Comparison of ENCODE assay signal across 22 mouse cellular contexts in the genomic region with DNA sequence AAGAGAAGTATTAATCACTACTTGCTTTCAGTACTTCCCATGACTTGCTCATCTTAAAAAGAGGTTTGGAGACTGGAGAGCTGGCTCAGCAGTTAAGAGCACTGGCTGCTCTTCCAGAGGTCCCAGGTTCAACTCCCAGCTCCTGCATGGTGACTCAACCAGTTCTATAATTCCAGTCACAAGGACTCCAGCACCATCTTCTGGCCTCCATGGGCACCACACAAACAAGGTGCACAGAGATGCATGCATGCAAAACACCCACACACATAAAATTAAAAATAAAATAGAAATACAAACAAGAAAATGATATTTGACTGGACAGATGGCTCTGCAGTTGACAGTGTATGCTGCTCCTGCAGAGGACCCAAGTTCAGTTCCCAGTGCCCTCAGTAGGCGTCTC. TPM values are rescaled to one million over a fixed set of nuclear protein-coding genes. Genes with fewer than 3 reads are reported as not detected.
DNase-seq lines count a peak whose midpoint lies in the region; TF ChIP-seq lines count a peak whose summit lies in the region.
"Had no signal": no experiment of that assay in that cellular context is flagged by ENCODE, and none has a peak within 500 bp of the region (broad histone marks: within the 10 kb centered on the region; RNA-seq: fewer than 3 reads in every experiment).

No protein-coding gene starts in this region.

- 0 out of 2 replicates have a peak, but pooled peaks cover 2% of the 10 kb centered on the region for H3K36me3 ChIP-seq in liver, adult 2 months (ENCODE audit: control insufficient read depth, insufficient read depth, low read length)

- no peak overlapping the region for H3K9ac ChIP-seq in liver, adult 2 months (ENCODE audit: low read depth, low read length)
- H3K9ac ChIP-seq: forebrain, embryonic 13.5 days; liver, embryonic 15.5 days; midbrain, embryonic 15.5 days; neural tube, embryonic 12.5 days had no signal

- intact Hi-C loops in gastrocnemius, adult 2 months (cut with DNase I), result loop anchor here (5.0 kb wide), 1 partner anchor 422 kb away; no protein-coding TSS in a partner anchor

- peaks cover 21% of the 10 kb centered on the region for H3K4me1 ChIP-seq in liver, adult 2 months (ENCODE audit: control insufficient read depth, insufficient read depth, low read length)
- peaks cover 4% of the 10 kb centered on the region for H3K4me1 ChIP-seq in bone marrow, adult 2 months (ENCODE audit: control insufficient read depth, insufficient read depth, low read length)

- no peaks in the 10 kb centered on the region for H3K27me3 ChIP-seq in liver, adult 2 months (ENCODE audit: control insufficient read depth, insufficient read depth, low read length)
- H3K27me3 ChIP-seq: forebrain, embryonic 13.5 days; liver, embryonic 15.5 days; midbrain, embryonic 15.5 days; neural tube, embryonic 12.5 days had no signal

- WGBS in liver, adult 2 months, result 100% methylated on average over 1 of the region's 1 CpGs
- 22% methylated on average over 1 of the region's 1 CpGs for WGBS in bone marrow, adult 2 months

- peak; percentile 28 for TF ChIP-seq CTCF in gastrocnemius, adult 2 months (IDR thresholded peaks at IDR 0.05)
- peak; percentile 4; the same call in 1 of the 2 replicates for TF ChIP-seq CTCF in liver, adult 2 months (IDR thresholded peaks at IDR 0.05; ENCODE audit: low read depth, low read length)
- TF ChIP-seq CTCF in bone marrow, adult 2 months (IDR thresholded peaks at IDR 0.05; ENCODE audit: control insufficient read depth, insufficient read depth, low read length), result 0 out of 2 replicates have a peak, but pooled peaks have one; percentile 26

- no peak for DNase-seq in gastrocnemius, adult 2 months
- no peak for DNase-seq in gastrocnemius, adult 18-20 months (ENCODE audit: low spot score)
- DNase-seq in liver, adult 2 months (ENCODE audit: extremely low read depth, low read depth, low spot score), result no peak
- DNase-seq in liver (no peak), 416B (ENCODE audit: low read depth) (peak; percentile 59)
- no peak for DNase-seq in urinary bladder, postnatal 25 days (ENCODE audit: low spot score)
- no peak for DNase-seq in right cerebral cortex, postnatal 14 days
- DNase-seq: cerebellum, adult 8-10 months; right cerebral cortex, postnatal 4 days; thymus, adult 18-20 months had no signal

- no peak overlapping the region for H3K4me3 ChIP-seq in gastrocnemius, adult 2 months
- no peak overlapping the region for H3K4me3 ChIP-seq in liver, adult 2 months (ENCODE audit: insufficient read depth, low read depth, low read length)
- no peak overlapping the region for H3K4me3 ChIP-seq in bone marrow, adult 2 months (replicated peaks; ENCODE audit: control insufficient read depth, low read depth, low read length)
- H3K4me3 ChIP-seq: forebrain, embryonic 13.5 days; liver, embryonic 15.5 days; midbrain, embryonic 15.5 days; neural tube, embryonic 12.5 days had no signal

- H3K27ac ChIP-seq in gastrocnemius, adult 2 months, result no peak overlapping the region
- H3K27ac ChIP-seq in liver, adult 2 months (replicated peaks; ENCODE audit: insufficient read depth, low read depth, low read length), result no peak overlapping the region
- H3K27ac ChIP-seq in bone marrow, adult 2 months (ENCODE audit: control insufficient read depth, insufficient read depth, low read depth, low read length, poor library complexity), result no peak overlapping the region
- H3K27ac ChIP-seq: forebrain, embryonic 13.5 days; liver, embryonic 15.5 days; midbrain, embryonic 15.5 days; neural tube, embryonic 12.5 days had no signal

- TF ChIP-seq POLR2A in liver, adult 2 months (IDR thresholded peaks at IDR 0.05; ENCODE audit: extremely low read depth, insufficient read depth, low read length), result no peak
- no peak for TF ChIP-seq POLR2A in bone marrow, adult 2 months (IDR thresholded peaks at IDR 0.05; ENCODE audit: borderline replicate concordance, control insufficient read depth, low read depth, low read length)

- no peaks in the 10 kb centered on the region for H3K79me2 ChIP-seq in liver, adult 2 months (ENCODE audit: control insufficient read depth, insufficient read depth, low read length)

RNA-seq across cellular contexts. Expression of gene Gja10, which starts 28.0 kb away (rescaled TPM):
- not detected for total RNA-seq in gastrocnemius, adult 2 months (2021)
- not detected for total RNA-seq in gastrocnemius, adult 18-20 months (2021)
- total RNA-seq in liver, adult 2 months (2014; rRNA removed), result 0.18 TPM in 1 of 2 replicates, not detected in the other
- polyA plus RNA-seq in liver, adult 2 months (2012; rRNA removed), result 0.07 and 0.16 TPM in 2 replicates
- polyA plus RNA-seq in bone marrow, adult 2 months (2011; ENCODE audit: insufficient read depth, insufficient read length, low replicate concordance, missing spikeins), result not detected in 2 replicates
- total RNA-seq: gastrocnemius, adult 8-10 months; heart, adult 8-10 months; heart, postnatal 36 days; layer of hippocampus, postnatal 10 days; left cerebral cortex, postnatal 25 days; megakaryocyte, adult 5-6 weeks had no signal
- polyA plus RNA-seq: forebrain, embryonic 13.5 days; inflammation-experienced regulatory T-cells, adult 6 months; midbrain, embryonic 15.5 days had no signal

RNA-seq across cellular contexts. Expression of gene Casp8ap2, which starts 40.6 kb away (rescaled TPM):
- 1 to 10 TPM; 4.3 to 5.0 TPM for total RNA-seq in gastrocnemius, adult 2 months (2021)
- 1 to 10 TPM; 4.2 to 4.7 TPM for total RNA-seq in gastrocnemius, adult 18-20 months (2021)
- 2.8 and 4.7 TPM in 2 replicates for total RNA-seq in liver, adult 2 months (2014; rRNA removed)
- 0.58 and 0.97 TPM in 2 replicates for polyA plus RNA-seq in liver, adult 2 months (2012; rRNA removed)
- 5.3 and 11.1 TPM in 2 replicates for polyA plus RNA-seq in bone marrow, adult 2 months (2011; ENCODE audit: insufficient read depth, insufficient read length, low replicate concordance, missing spikeins)
